Mouse (Mus musculus) thymus, adult 18-20 months (tissue): ENCODE data around the gene Vwa7.
"Not testable (repeated sequence)": the region's sequence is repeated elsewhere in the genome, so short reads cannot be mapped to it uniquely, and the experiment has no call there.

Experiments used
- DNase-seq, 2 experiments: peaks; one replicate each; pipeline ENCODE4 v3.0.0; 2022; ENCODE audit warnings: mixed read lengths in 2 of 2

Vwa7 gene

DNA sequence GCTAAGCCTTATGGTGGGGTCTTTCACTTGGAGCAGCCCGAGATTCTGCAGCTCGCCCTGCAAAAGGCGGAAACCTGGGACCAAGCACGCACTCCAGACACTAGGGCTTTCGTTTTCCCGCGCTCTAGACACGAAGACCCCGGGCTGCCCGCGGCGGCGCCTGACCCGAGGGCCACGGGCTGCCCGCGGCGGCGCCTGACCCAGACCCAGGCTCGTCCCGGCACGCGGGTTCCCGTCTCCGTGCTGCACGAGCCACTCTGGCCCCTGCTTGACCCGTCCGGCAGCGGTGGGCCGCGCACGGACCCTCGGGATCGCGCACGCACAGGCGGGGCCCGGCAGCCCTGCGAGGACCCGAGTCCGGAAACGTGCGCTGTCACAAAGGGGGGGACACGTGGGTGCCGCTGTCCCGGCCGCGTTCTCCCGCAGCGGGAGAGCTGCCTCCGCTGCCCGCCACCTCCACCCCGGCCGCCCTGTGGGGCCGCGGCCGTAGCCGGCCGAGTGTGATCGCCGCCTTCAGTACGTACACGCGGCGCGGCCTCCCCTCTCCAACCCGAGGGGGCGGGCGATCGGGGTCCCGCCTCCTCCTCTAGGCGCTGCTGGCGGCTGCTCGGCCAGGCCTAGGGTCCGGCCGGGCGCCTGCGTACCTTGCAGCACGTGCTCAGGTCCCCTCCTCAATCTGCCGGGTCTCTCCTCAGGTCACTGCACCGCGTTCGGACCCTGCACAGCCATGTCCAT, 15.5 kb upstream of the Vwa7 start, which contains the start of gene Vars:
TSS of gene Vars (plus strand) at position 271 of the 735 bp plus-strand sequence.
- peak; percentile 66 to 72 for DNase-seq

DNA sequence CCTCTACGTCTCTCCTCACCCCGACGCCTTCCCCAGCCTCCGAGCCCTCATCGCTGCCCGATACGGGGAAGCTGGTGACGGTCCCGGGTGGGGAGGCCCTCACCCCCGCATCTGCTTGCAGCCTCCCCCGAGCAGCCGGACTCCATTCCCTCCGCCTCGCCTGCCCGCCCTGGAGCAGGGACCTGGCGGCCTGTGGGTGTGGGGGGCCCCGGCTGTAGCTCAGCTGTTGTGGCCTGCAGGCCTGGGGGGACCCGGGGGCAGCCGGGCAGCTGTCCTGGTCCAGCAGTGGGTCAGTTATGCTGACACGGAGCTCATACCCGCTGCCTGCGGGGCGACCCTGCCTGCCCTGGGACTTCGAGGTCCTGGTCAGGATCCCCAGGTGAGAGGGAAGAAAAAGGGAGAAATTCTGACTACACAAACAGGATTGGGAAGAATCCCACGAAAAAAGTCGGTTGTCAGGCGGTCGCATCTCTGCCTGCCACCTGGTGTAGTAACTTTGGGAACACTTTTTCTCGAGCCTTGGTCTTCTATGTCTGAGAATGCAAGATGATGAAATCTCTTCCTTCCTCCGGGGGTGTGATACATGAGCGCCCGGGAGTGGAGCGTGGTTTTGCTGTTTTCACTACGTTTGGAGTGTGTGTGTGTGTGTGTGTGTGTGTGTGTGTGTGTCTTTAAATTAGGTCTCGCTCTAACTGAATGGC, 14.8 kb upstream of the Vwa7 start:
- no peak for DNase-seq

DNA sequence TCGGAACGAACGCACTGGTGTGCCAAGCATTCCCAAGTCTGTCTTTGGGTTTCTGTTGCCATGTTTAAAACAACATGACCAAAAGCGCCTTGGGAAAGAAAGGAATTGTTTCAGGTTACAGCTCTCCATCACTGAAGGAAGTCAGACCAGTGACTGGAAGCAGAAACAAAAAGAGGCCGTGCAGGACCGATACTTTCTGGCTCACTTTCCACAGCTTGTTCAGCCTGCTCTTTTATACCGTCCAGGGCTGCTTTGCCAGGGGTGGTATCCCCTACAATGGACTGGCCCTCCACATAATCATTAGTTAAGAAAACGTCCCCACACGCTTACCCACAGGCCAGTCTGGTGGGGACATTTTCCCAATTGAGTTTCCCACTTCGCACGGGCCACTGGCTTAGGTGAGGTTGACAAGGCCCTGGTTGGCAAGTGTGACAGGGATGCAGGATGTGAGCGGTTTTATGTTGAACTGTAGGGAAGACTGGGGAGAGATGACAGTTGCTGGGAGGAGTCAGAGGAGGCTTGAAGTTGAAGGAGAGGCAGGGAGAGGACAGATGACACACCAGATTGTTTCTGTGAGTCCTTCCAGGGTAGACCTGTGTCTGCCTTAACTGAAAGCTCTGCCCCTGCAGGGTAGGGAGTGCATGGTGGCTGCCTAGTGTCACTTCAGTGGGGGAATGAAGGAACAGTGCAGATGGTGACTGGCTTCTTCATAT, 14.1 kb upstream of the Vwa7 start:
- DNase-seq, result no peak

DNA sequence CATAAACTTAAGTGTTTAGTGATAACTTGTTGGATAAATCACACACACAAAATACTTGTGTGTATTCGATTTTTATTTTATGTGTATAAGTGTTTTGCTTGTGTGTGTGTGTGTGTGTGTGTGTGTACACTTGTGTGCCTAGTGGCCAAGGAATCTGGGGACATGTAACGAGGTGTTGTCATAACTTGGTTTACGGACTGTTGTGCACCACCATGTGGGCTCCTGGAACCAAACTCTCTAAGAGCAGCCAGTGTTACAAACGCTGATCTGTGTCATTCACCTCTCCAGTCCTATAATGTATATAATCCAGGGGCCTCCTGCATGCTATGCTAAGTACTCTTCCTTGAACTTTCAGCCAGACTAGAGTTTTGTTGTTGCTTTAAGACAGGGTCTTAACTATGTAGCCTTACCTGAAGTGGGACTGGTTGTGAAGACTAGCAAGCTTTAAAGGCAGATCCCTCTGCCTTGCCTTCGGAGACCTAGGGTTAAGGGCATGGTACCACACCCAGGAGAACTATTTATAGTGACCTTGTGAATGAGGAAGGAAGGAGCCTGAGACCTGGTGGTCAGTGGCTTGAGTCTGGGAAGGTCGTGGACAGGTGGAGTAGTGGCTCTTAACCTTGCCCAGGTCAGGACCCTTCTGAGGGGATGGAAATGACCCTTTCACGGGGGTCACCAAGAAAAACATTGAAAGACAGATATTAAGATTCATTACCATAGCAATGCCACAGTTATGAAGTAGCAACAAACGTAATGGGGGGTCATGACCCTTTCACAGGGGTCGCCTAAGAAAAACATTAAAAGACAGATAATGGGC, 13.1 kb upstream of the Vwa7 start:
- DNase-seq, result no peak

DNA sequence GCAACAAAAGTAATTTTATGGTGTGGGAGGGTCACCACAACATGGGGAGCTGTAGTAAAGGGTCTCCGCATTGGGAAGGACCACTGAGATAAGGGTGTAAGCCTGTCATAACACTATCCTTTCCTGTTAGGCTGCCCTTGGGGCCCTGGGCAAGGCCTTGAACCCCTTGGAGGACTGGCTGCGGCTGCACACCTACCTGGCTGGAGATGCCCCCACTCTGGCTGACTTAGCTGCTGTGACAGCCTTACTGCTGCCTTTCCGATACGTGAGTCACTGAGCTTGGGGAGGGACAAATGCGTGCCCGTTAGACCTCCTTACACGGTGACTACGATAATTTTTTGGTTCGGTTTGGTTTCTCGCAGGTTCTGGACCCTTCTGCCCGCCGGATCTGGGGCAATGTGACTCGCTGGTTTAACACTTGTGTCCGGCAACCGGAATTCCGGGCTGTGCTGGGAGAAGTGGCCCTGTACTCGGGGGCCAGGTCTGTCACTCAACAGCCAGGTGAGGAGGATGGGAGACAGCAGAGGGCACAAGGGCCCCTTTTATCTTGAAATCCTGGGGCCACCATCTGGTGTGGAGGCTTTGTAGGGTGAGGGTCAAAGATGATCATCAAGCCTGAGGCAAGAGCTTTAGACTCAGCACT, 12.2 kb upstream of the Vwa7 start:
- DNase-seq, result no peak

DNA sequence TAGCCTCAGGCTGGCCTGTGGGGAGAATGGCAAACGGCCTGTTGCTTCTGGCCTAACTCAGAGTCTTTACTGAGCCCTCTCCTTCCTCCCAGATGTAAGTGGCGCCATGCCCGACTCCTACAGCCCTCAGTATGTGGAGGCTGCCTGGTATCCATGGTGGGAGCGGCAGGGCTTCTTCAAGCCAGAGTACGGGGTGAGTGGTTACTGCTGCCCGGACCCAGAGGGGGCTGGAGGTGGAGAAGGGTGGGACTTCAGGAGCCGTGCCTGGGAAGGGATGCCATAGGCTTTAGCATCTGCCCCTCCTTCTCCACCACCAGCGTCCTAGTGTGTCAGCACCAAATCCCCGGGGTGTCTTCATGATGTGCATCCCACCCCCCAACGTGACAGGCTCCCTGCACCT, 11.2 kb upstream of the Vwa7 start:
- no peak for DNase-seq

DNA sequence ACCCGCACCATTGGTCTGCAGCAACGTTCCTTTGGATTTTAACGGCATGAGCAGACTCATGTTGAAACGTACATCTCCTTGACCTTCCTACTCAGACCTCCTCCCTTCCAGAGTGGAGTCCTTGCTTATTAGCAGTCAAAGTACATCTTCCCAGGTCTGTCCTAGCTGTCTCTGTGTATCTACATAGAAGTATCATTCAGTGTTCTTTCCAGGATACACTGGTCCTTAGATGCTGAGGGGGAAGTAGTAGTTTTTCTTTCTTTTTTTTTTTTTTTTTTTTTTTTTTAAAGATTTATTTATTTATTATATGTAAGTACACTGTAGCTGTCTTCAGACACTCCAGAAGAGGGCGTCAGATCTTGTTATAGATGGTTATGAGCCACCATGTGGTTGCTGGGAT, 10.5 kb upstream of the Vwa7 start:
- DNase-seq, result not testable (repeated sequence)

DNA sequence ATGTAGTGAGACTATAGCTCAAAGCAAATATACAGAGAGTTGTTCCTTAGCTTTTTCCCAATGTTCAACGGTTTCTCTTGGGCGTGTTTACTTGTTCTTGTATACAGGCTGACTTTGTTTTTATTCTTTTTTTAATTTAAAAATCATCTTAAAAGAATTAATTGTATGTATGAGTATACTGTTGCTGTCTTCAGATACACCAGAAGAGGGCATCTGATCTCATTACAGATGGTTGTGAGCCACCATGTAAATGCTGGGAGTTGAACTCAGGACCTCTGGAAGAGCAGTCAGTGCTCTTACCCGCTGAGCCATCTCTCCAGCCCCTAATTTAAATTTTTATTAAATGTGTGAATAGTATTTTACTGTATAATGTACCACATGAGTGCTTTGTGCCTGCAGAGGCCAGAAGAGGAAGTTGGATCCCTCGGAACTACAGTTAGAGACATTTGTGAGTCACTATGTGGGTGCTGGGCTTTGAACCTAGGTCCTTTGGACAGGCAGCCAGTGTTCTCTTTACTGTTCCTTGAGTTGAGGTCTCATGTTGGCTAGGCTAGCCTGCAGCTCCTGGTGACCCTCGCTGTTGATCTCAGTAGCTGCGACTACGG, 8.9 kb upstream of the Vwa7 start:
- DNase-seq, result no peak

DNA sequence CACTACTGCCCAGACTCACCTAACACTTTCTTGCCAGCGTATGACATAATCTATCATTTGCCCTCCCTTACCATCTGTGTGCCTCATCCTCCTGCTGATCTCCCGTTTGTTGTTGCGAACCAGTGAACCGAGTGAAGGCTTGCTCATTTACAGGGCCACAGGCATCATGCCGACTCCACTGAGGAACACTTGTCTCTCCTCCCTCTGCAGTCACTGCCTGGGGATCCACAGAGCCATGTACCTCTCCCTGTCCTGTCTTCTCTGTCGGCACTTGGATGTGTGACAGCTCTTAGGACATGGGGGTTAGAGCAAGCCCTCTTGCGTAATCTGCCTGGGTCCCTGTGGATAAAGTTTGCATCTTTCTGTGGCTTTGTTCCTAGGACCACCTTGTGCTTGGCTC, 6.8 kb upstream of the Vwa7 start:
- DNase-seq, result no peak

DNA sequence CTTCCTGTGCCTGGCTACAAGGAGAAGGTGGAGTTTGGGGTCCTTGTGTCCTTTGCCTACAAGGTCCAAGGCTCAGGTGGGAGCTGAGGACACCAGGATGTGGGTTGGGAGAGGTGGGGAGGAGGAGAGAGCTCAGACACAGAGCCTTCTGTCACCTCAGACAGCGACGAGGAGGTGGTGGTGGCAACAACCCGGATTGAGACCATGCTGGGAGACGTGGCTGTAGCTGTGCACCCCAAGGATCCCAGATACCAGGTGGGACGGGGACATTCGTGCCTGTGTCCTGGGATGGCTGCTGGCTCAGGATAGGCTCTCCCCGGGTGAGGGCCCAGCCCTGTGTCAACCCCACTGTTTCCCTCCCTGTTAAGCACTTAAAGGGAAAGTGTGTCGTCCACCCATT, 4.9 kb upstream of the Vwa7 start:
- no peak for DNase-seq

DNA sequence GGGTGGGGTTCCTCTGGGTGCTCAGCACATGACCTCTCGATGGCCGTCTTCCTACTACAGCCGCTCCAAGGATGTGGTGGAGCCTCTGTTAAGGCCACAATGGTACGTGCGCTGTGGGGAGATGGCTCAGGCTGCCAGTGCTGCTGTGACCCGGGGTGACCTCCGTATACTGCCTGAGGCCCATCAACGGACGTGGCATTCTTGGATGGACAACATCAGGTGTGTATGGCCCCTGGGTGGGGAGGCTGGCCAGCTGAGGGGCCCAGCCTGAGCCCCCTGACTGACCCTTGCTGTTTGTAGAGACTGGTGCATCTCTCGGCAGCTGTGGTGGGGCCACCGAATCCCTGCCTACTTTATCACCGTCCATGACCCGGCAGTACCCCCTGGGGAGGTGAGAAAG, 3.9 kb upstream of the Vwa7 start:
- DNase-seq, result no peak

DNA sequence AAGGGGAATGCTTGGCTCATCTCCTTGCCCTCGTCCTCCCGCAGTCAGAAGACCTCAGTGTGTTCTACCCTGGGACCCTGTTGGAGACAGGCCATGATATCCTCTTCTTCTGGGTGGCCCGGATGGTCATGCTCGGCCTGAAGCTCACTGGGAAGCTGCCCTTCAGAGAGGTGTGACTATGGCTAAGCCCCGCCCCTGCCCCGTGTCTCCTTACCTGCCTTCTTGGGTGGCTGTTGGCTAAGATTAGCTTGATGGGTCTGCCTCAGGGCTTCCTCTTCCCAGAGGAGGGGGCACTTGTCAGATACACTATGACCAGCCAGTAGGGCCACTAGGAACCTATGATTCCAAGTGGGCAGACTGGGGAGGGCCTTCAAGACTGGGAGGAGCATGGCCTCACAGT, 3.2 kb upstream of the Vwa7 start:
- no peak for DNase-seq

DNA sequence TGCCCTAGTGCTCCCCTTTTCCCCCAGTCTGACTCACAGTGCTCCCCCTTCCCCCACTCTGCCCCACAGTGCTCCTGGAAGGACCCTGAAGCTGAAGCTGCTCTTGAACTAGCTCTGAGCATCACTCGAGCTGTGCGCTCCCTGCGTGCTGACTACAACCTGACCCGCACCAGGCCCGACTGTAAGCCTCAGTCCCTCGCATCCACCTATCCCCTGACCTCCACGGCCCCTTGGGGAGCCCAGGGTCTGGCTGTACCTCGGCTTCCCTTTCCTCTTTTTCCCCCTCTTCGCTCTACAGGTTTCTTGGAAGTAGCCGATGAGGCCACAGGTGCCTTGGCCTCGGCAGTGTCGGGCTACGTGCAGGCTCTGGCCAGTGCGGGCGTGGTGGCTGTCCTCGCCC, 1.1 kb upstream of the Vwa7 start:
- DNase-seq, result no peak

DNA sequence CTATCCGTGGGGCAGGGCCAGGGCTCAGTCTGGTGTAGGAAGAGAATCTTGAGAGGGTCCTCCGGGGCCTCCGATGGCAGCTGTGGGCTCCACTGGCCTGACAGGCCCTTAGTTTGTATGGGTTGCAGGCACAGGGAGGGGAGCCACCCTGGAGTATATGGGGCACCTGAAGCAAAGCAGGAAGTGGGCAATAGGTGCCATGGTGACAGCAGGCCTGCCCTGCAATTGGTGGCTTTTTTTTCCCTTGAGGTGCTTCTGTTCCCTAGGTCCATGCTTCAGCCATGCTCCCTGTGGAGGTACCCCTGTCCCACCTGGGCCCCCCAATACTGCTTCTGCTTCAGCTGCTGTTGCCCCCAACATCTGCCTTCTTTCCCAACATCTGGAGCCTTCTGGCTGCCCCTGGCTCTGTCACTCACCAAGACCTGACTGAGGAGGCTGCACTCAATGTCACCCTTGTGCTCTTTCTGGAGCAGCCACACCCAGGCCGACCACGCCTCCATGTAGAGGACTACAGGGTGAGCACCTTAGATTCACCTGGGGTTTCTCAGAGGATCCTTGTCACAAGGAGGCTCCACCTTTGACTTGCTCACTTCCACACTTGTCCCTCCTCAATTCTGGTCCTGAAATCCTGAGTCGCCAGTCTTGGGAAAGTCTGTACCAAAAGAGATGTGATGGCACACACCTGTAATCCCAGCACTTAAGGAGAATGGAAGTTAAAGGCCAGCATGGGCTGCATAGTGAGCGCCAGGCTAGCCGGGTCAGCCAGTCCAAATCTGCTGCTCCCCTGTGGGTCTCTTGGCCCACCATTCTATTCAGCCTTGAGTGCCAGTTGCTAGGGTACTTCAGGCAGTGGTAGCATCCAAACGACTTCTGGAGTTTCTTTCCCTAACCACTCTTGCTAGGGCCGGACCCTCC, 669 bp downstream of the Vwa7 start:
- no peak for DNase-seq

DNA sequence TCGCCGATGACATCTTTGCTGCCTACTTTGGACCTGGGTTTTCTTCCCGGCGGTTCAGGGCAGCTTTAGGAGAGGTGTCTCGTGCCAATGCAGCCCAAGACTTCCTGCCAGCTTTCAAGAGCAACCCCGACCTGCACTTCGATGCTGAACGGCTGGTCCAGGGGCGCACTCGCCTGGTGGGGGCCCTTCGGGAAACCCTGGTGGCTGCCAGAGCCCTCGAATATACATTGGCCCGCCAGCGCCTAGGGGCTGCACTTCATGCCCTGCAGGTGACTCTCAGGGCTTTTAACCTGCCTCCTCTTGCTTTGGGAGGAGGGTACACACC, 1.3 kb downstream of the Vwa7 start:
- no peak for DNase-seq

DNA sequence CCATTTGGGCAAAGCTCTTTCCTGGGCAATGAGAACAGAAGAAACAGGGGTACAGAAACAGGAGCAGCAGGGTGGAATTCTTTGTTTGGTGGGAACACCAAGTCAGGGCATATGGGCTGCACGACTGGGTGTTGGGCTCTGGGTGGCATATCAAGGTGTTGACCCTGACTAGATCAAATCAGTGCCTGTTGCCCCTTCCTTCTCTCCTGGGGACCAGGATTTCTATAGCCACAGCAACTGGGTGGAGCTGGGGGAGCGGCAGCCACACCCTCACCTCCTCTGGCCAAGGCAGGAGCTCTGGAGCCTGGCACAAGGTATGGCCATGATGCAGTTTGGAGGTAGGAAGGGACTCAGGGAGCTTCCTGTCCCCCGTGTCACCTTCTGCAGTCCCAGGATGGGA, 1.8 kb downstream of the Vwa7 start:
- DNase-seq, result no peak

DNA sequence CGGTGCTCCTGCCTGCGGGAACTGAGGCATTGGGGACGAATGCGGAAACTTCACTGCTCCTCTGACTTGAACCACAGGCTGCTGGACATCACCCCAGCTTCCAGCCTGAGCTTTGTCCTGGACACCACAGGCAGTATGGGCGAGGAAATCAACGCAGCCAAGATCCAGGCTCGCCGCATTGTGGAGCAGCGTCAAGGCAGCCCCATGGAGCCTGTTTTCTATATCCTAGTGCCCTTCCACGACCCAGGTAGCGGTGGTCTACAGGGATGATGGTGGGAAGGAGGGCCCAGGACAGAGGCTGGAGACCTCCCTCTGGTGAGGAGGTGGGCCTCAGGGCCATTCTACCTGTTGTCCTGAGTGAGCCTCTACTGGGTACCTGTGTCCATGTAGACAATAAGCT, 3.5 kb downstream of the Vwa7 start:
- DNase-seq, result no peak

DNA sequence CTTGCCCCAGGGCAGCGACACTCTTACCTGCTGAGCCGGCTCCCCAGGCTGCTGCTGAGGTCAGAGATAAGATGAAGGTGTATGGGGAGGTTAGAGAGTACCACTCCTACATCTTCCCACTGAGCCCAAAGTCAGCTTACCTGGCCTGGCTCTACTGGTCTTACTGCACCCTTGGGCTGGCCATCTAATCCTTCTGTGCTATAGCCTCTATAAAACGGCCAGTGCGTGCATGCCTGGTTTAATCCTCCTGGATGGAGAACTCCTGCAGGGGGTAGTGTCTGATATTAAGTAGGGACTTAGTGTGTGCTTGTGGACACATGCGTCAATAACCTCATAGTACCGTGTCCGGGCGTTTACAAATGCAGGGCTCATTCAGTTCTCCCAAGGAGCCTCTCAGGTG, 4.2 kb downstream of the Vwa7 start:
- DNase-seq, result no peak

DNA sequence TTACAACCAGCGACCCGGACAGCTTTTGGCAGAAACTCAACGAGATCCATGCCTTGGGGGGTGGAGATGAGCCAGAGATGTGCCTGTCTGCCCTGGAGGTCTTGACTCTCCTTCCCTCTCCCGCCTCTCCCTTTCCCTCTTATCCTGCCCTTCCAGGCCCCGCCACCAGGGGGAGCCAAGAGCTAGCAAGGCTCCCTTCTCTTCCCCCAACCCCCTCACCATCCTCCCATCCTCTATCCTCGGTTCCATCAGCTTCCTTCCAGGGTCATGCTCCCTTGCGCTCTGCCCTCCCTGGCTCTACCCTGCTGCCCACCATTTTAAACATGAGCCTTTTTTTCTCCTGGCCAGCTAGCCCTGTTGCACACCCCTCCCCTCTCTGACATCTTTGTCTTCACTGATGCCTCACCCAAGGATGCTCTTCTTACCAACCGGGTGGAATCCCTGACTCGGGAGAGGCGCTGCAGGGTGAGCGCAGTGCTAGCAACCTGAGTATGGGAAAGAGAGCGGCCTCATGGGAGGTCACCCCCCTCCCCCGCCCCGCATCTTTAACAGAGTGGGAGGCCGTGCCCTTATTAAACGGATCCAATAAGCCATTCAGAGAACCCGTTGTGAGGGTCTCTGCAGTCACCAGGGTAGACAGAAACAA, 4.9 kb downstream of the Vwa7 start:
- DNase-seq, result peak; percentile 71 to 77

DNA sequence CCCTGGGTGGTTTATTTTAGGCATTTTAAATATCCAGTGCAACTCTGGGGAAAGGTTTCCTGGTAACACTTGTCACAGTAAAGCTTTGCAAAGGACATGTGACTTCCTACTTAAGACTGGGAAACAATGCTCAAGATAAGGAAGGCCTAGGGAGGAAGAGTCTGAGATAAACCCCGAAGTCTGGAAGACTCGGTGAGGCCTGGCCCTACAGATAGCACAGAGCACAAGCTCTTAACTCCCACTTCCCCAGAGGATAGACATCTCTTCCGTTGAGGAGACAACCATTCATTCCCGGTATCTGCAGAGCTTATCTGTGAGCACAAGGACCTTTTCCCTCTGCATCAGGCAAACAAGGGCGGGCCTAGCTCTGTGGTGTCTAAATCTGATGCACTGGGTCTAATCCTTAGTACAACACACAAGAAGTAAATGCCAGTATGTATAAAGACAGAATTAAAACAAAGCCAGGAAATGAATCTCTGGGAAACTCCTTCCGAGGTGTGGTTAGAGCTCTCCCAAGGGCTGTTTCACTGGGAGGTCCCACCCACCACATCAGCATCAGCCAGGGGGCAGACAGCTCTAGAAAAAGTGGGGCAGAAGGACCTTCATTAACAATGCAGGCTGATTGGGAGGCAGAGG, 5.6 kb downstream of the Vwa7 start:
- no peak for DNase-seq
